Mouse (Mus musculus): ENCODE data around the gene Islr. TPM values are rescaled to one million over a fixed set of nuclear protein-coding genes. Genes with fewer than 3 reads are reported as not detected.

Islr gene
- total RNA-seq, 1 experiment from 2014 or later, result 1.4 TPM

DNA sequence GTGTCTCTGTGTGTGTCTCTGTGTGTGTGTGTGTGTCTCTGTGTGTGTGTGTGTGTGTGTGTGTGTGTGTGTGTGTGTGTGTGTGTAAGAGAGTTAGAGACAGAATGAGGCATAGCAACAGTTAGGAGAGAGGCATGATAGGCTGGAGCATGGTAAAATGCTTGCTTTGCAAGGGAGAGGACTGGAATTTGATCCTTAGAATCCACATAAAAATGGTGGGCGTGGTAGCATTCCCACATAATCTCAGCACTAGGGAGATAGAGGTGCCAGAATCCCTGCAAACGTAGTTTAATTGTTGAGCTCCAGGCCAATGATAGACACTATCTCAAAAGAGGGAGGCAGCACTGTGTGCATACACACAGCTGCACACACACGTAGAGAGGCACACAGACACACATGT, 79.0 kb downstream of the Islr start:
- ATAC-seq (replicated peaks; ENCODE audit: low read depth, poor library complexity, severe bottlenecking), result no peak

DNA sequence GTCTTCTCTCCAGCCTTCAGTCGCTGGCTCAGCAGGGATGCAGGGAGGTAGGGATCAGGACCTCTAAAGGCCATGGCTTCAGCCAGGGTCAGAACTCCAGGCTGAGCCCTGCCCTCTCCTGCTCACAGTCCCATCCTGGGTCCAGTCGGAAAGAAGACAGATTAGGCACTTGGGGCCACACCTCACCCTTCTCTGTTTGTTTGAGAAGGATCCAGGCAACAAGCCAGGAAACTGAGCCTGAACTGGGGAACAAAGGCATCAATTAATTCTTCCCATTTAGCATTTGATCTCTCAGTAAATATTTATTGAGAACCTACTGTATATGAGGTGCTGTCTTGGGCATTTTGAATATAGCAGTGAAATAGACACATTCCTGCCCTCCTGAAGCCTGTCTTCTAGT, 85.4 kb downstream of the Islr start, which contains the start of gene Ccdc33:
Gene Ccdc33, minus strand, starts transcription at position 153 of the 400 bp plus-strand sequence.
- ATAC-seq (replicated peaks; ENCODE audit: low read depth, poor library complexity, severe bottlenecking), result no peak

DNA sequence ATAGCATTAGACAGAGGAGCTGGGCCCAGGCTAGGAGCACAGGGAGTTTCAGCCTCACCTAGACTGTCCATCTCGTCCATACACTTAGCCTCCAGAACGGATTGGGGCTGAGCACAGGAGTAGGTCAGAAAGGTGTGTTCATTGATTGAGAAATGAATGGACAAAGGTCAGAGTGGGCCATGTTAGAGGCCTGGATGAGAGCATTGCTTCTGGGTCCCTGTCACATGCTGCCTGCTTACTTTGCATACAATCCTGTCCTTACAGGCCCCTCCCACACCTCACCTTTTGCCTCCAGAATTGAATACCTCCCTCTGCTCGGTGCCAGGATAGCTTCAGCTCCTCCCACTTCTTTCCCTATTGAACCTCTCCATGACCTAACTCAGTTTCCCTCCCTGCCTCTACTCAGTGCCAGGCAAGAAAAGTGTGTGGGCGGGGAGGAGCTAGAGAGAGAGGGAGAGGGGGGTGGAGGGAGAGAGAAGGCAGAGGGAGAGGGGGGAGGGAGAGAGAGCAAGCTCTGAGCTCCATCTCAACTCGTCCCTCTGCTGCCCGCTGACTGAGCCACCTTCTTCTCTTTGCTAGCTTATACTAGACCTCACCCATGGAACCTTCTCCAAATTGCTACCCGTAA, 88.0 kb downstream of the Islr start:
- ATAC-seq (replicated peaks; ENCODE audit: low read depth, poor library complexity, severe bottlenecking), result no peak

DNA sequence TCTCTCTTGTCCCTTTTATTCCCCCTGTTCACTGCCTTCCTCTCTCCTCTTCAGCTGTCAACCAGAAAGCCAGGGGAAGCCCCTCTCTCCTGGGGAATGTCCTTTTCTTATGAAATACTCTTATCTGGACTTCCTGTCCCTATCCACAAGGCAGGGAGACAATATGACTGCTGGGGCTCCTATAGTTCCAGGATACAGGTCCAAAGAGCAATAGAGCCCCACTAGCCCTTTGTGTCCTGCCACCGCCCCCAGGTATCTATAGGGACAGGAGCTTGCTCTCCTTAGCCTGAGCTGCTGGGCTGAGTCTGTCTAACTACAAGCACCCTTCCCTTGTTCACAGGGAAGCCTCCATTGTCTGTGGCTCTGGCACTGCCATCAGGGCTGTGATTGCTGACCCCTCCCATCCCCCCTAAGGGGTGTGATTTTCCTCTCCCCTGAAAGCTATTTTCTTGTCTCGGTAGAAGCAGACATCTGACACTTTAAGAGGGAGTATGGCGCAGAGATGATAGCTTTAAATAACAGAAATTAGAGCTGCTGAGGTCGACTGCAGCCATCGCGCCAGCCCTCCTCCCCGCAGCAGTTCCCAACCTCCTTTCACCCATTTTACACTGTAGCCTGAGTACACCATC, 88.7 kb downstream of the Islr start:
- ATAC-seq (replicated peaks; ENCODE audit: low read depth, poor library complexity, severe bottlenecking), result no peak

DNA sequence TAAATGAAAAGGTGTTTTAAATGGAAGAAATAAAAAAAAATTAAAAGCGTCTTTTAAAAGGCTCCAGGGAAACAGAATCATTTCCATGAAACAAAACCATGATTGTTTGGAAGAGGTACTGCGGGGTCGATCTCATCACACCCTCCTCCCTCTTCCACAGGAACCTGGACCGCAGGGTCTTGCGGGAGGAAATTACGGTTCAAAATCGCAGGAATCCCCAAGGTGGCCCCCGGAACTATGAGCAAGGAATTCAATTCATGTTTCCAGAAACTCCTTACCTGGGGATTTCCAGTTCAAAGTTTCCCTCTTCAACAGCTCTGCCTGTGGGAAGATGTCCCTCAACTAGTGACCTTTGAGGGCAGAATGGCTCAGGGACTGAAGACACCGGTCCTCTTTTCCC, 90.1 kb downstream of the Islr start:
- no peak for ATAC-seq (replicated peaks; ENCODE audit: low read depth, poor library complexity, severe bottlenecking)

DNA sequence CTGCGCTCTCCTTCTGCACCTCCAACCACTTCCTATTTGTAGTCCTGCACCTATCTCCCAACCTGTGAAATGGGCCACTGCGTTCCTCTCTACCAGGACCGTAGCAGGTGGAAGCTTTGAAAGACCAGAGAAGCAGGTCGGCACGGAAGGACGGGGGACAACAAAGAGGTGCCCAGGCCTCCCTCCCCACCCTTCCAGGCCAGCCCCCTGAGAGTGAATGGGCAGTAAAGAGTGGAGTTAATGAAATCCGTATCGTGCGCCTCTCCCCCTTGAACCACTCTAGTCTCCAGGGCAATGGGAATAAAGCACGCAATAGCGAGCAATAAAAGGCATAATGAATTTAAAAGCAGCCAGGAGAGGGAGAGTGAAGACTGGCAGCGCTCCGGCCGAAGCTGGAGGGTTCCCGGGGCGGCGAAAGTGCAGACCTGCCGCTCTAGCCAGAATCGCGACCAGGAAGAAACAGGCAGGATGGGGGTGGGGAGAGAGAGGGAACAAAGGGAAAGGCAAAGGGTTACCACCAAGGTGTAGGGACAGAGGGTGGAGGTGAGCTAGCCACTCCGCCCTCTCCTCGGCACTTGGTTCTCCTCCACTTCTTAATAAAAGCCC, 90.7 kb downstream of the Islr start:
- no peak for ATAC-seq (replicated peaks; ENCODE audit: low read depth, poor library complexity, severe bottlenecking)

DNA sequence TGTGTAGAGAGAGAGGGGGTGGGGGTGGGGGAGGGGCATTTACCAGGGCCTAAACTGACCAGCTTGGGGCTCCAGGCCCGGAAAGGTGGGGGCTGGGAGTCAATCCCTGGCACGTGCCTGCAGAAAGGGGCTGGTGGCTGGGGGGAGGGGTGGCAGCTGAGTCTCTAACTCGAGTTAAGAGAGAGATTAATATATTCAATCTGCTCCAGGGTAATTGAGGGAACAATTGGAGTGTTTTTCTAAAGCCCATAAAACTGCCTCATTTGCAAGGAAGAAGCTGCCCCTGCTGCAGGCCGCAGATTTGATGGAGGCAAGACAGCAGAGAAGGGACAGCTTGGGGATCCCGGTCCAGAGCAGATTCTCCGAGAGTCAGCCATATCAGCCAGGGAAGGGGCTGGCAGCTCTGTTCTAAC, 91.2 kb downstream of the Islr start:
- no peak for ATAC-seq (replicated peaks; ENCODE audit: low read depth, poor library complexity, severe bottlenecking)

DNA sequence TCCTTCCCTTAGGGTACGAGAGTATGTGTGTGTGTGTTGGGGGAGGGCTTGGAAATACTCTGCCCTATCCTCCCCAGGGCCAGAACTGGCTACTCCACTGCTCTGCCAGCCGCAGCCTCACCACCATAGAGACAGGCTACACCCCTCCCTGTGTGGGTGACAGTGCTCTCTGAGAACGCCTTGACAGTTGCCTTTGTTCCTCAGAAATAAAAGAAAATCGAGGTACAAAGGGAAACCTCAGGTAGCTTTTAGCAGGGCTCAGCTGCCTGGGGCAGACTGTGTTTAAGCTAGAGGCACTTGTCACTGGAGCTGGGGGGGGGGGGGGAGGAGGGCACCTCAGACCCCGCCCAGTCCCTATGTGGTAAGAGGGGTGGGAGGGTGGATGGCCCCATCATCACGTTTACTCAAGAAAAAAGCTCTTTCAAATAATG, 91.8 kb downstream of the Islr start:
- ATAC-seq (replicated peaks; ENCODE audit: low read depth, poor library complexity, severe bottlenecking), result no peak

DNA sequence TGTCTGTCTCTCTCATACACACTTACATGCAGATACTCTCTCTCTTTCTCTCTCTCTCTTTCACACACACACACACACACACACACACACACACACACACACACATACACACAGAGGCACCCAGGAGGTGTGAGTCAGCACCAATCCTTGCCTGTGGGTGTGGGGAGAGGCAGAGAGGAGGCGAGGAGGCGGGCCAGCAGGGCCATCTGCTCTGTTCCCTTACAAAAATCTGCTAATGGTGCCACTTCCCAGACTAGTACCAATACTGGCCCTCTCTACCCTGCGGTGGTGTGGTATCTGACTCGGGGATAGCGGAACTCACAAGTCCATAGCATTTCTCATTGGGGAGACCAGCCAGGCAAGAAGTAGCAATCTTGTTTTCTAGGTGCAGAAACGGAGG, 92.7 kb downstream of the Islr start:
- no peak for ATAC-seq (replicated peaks; ENCODE audit: low read depth, poor library complexity, severe bottlenecking)

DNA sequence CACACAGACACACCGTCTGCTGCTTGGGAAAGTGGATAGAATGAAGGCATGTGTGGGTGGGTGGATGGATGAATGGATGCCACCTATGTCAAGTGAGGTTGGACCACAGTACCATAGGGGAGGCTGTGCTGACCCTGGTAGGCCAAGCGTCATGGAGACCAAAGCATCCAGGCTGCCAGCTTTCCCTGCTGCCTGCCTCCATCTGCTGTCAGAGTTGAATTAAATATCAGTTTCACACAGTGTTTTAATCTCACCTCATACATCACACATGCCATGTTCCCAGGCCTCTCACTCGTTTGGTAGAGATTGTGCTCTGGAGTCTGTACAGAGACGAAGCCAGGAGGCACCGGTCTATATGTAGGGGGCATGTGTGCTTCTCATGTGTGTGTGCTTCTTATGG, 93.3 kb downstream of the Islr start:
- ATAC-seq (replicated peaks; ENCODE audit: low read depth, poor library complexity, severe bottlenecking), result no peak

DNA sequence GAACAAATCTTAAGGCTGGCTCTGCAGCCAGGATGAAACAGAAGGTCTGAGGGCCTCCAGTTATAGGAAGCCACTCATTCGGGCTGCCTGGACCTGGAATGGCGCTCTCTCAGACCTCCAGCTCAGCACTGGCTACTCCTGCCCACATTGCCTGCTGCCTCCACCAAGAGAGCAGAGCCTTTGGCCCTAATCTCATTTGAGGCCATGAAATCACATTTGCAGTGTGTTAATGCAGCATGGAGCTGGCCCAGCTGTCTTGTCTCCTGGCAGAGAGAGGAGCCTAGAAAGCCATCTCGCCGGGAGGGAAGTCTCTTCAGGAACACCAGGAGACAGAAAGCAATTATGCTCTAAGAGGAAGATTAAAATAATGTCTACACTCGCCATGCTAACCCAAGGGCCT, 96.6 kb downstream of the Islr start:
- no peak for ATAC-seq (replicated peaks; ENCODE audit: low read depth, poor library complexity, severe bottlenecking)

Other genes with a start within 250 kb of the Islr start
- gene Cyp11a1, start 197.9 kb downstream of the Islr start, total RNA-seq (2017), result not detected in 2 replicates
- not detected in 2 replicates for gene Stra6, start 140.5 kb downstream of the Islr start, total RNA-seq (2017)
- gene Ccdc33, start 85.5 kb downstream of the Islr start, total RNA-seq (2017), result not detected in 2 replicates
- gene Islr2, start within 50 bp of the Islr start, total RNA-seq (2017), result not detected in 2 replicates
- gene Pml, start 45.5 kb upstream of the Islr start, total RNA-seq (2017), result 25.7 and 33.8 TPM in 2 replicates
- 3.9 and 9.0 TPM in 2 replicates for gene Stoml1, start 48.9 kb upstream of the Islr start, total RNA-seq (2017)
- gene Loxl1, start 108.9 kb upstream of the Islr start, total RNA-seq (2017), result not detected in 2 replicates
- gene Tbc1d21, start 166.1 kb upstream of the Islr start, total RNA-seq (2017), result not detected in 2 replicates